Mouse (Mus musculus) thymus, postnatal 14 days (tissue): ENCODE data around the gene Spo11.
A peak's percentile ranks its signal among the peaks of the same experiment; 100 is the strongest.

Experiments
- DNase-seq: peaks from one replicate; pipeline ENCODE4 v3.0.0; 2021

Gene Spo11

GRCm38 (mm10) chr2:173034998-173035397 lies 57.5 kb downstream of the Spo11 start:
- no peak for DNase-seq

GRCm38 (mm10) chr2:173035653-173036052 lies 58.2 kb downstream of the Spo11 start:
- no peak for DNase-seq

GRCm38 (mm10) chr2:173036055-173036454 lies 58.6 kb downstream of the Spo11 start:
- DNase-seq = no peak

GRCm38 (mm10) chr2:173036611-173037010 lies 59.1 kb downstream of the Spo11 start:
- no peak for DNase-seq

GRCm38 (mm10) chr2:173037347-173037746 lies 59.8 kb downstream of the Spo11 start:
- no peak for DNase-seq

- DNase-seq = peak; percentile 73
These were observed 60.5 kb downstream of the Spo11 start for GRCm38 (mm10) chr2:173037827-173038607.

- DNase-seq = no peak
These were observed 61.5 kb downstream of the Spo11 start for GRCm38 (mm10) chr2:173039041-173039440.

- DNase-seq = no peak
These were observed 63.3 kb downstream of the Spo11 start for GRCm38 (mm10) chr2:173040803-173041202.

GRCm38 (mm10) chr2:173041242-173041641 lies 63.7 kb downstream of the Spo11 start:
- no peak for DNase-seq

- DNase-seq = no peak
These were observed 64.4 kb downstream of the Spo11 start for GRCm38 (mm10) chr2:173041893-173042292.

GRCm38 (mm10) chr2:173042504-173043162 lies 65.1 kb downstream of the Spo11 start:
- DNase-seq = no peak
